Mouse (Mus musculus): ENCODE results near the gene Cyp2c23.

- TF ChIP-seq CTCF (conservative IDR thresholded peaks at IDR 0.05; ENCODE audit: low read length) (no peak), POU5F1 (IDR thresholded peaks at IDR 0.05; ENCODE audit: borderline replicate concordance, low read length) (no peak), NANOG (IDR thresholded peaks at IDR 0.05; ENCODE audit: borderline replicate concordance, low read length) (no peak)
These were observed 21.4 kb upstream of the Cyp2c23 start for GRCm38 (mm10) chr19:44050388-44050787.

Data from E14TG2a.4 (cell line).